Mouse (Mus musculus) cerebellum, adult 2 months (tissue): ENCODE results near the gene Dnmbp. TPM values are rescaled to one million over a fixed set of nuclear protein-coding genes. Genes with fewer than 3 reads are reported as not detected.

Experiments used
- DNase-seq, 2 experiments: peaks; one replicate each; pipeline ENCODE4 v3.0.0; 2021
- H3K27ac ChIP-seq: fragments of 200-500 bp; 2 replicates; pipeline ENCODE4 v1.5.1; 2012; ENCODE audit warnings: low read length, control low read depth, inconsistent platforms; ENCODE audit not compliant: insufficient read depth
- H3K27me3 ChIP-seq: fragments of 200-500 bp; 2 replicates; pipeline ENCODE4 v1.6.1; 2012; ENCODE audit warnings: inconsistent platforms, mild to moderate bottlenecking, low read length, moderate library complexity; ENCODE audit not compliant: control insufficient read depth, insufficient read depth
- H3K4me1 ChIP-seq: fragments of 200-500 bp; 2 replicates; pipeline ENCODE4 v1.6.1; 2011; ENCODE audit warnings: low read length; ENCODE audit not compliant: control insufficient read depth, insufficient read depth
- H3K4me3 ChIP-seq: fragments of 200-500 bp; replicated peaks from 2 replicates; pipeline ENCODE3; 2011; ENCODE audit warnings: mild to moderate bottlenecking, low read depth, low read length, control low read depth; ENCODE audit not compliant: insufficient read depth
- CTCF ChIP-seq: fragments of 200-500 bp; IDR thresholded peaks from 2 replicates; pipeline ENCODE4 v1.5.1; 2011; ENCODE audit warnings: low read depth, mild to moderate bottlenecking, control low read depth, low read length, moderate library complexity, borderline replicate concordance; ENCODE audit not compliant: insufficient read depth
- POLR2A ChIP-seq: fragments of 200-500 bp; IDR thresholded peaks from 2 replicates; pipeline ENCODE4 v1.6.1; 2011; ENCODE audit warnings: low read length, control low read depth, borderline replicate concordance; ENCODE audit not compliant: insufficient read depth
- WGBS: fragments of 180-500 bp; shearing (Covaris S2); methylation state at CpG from one replicate; pipeline ENCODE4 v1.1.7; 2018; 5-methylcytosine and 5-hydroxymethylcytosine counted together
- polyA plus RNA-seq: library from polyadenylated mRNA; depleted of rRNA; stranded (reverse); fragments of >200 nt; gene quantifications from 2 replicates; pipeline ENCODE4 v1.2.3, GENCODE M21; 2012

Dnmbp gene
- polyA plus RNA-seq, 1 experiment: 13.3 TPM

- DNase-seq: no peak
- no peaks in the 10 kb centered on the region for H3K4me1 ChIP-seq
- TF ChIP-seq POLR2A (no peak), CTCF (no peak)
- H3K27ac ChIP-seq: no peak overlapping the region
- no peaks in the 10 kb centered on the region for H3K27me3 ChIP-seq
- H3K4me3 ChIP-seq: no peak overlapping the region
- WGBS: 93% methylated on average over 8 of the region's 8 CpGs
These were observed 32.1 kb upstream of the Dnmbp start for GRCm38 (mm10) chr19:43972129-43972528.

DNA sequence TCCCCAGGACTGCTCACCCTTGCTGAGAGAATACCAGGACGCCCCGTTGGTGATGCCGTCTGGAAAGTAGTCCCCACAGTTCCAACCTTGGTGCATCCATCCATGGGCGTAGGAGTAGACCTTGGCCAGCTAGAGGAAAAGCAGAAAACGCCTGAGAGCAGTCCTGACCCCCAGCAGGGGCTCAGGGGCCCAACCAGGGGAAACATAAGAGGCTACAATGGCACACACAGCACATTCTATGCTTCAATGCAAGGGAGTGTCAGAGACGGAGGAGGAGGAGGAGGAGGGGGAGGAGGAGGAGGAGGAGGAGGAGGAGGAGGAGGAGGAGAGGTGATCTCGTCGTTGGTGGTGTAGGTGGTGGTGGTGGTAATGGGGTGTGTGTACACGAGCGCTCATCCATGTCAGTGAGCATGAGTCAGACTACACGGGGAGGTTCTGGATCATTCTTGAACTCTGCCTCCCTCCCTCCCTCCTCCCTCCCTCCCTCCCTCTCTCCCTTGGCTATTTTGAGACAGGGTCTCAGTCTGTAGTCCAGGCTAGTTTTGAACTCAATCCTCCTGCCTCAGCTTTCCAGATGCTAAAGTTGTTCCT, 28.5 kb upstream of the Dnmbp start:
- Histone ChIP-seq H3K4me3 (no peak overlapping the region), H3K4me1 (no peaks in the 10 kb centered on the region), H3K27ac (no peak overlapping the region), H3K27me3 (no peaks in the 10 kb centered on the region; the same call in 1 of the 2 replicates)
- no peak for DNase-seq
- TF ChIP-seq CTCF (no peak), POLR2A (no peak)
- WGBS: 20% methylated on average over 10 of the region's 11 CpGs

DNA sequence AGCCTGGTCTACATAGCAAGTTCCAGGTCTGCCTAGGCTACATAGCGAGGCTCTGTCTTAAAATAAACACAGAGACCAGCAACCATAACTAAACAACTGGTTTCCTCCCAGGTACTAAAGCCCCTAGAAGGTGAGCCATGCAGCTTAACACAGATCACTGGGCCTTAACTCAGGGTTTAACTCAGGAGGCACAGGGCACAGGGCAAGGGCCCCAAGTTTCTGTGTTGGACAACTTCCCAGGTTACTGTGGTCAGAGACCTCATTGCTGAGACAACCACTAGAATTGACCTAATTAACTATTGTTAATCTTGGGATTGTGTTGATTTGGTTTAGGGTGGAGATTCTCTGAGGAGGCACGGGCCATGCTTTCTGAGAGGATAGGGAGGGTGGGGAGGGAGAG, 26.5 kb upstream of the Dnmbp start:
- Histone ChIP-seq H3K4me3 (no peak overlapping the region), H3K27me3 (no peaks in the 10 kb centered on the region; the same call in 1 of the 2 replicates), H3K4me1 (no peaks in the 10 kb centered on the region), H3K27ac (no peak overlapping the region)
- TF ChIP-seq CTCF (no peak), POLR2A (no peak)
- DNase-seq: no peak
- 87% methylated on average over 2 of the region's 2 CpGs for WGBS

DNA sequence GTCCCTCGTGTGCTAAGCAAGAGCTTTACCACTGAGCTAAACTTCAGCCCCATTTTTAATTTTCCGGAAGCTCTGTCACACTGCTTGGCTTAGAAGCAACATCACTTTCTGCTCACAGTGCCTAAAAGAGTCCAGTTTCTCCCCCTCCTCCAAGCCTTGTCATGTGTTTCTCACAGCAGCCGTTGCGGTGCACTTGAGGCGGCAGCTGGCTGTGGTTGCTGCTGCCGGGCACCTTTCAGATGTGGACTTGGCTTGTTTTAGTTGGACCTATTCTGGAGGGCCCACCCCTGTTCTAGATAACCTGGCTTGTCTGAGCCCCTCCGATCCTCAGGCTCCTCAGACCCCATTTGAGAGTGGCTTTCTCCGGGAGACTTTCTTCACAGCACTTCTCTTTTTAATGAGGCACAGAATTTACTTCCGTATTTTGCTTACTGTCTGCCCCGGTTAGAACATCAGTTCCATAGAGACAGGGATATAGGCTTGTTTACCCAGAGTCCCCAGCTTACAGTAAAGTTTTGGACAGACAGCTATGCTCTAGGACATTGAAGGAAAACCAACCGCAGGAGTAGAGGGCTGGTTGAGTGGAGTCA, 25.6 kb upstream of the Dnmbp start:
- whole genome bisulfite sequencing: 83% methylated on average over 11 of the region's 11 CpGs
- no peaks in the 10 kb centered on the region for H3K4me1 ChIP-seq
- no peak overlapping the region for H3K4me3 ChIP-seq
- no peak for DNase-seq
- no peaks in the 10 kb centered on the region; the same call in 1 of the 2 replicates for H3K27me3 ChIP-seq
- H3K27ac ChIP-seq: no peak overlapping the region
- TF ChIP-seq CTCF: no peak
- no peak for TF ChIP-seq POLR2A

DNA sequence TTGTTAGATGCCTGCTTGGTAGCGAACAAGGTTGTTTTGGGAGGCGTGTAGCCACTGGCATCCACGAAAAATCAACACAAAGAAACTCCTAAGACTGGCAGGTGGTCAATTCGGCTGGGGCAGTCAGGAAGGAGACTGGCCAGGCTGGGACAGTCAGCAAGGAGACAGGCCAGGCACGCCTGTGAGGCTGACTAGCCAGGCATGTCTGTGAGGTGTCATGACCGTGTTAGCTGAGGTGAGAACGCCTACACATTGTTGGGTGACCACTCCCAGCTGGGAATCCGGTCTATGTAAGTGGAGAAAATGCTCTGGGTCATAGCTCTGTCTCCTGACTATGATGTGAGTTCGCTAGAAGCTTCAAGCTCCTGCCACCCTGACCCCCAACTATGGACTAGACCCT, 22.8 kb upstream of the Dnmbp start:
- no peak for TF ChIP-seq CTCF
- no peak for TF ChIP-seq POLR2A
- 54% methylated on average over 9 of the region's 9 CpGs for WGBS
- no peak overlapping the region for H3K27ac ChIP-seq
- no peaks in the 10 kb centered on the region; the same call in 1 of the 2 replicates for H3K27me3 ChIP-seq
- H3K4me3 ChIP-seq: no peak overlapping the region
- H3K4me1 ChIP-seq: no peaks in the 10 kb centered on the region
- DNase-seq: no peak

- 89% methylated on average over 2 of the region's 2 CpGs for WGBS
- H3K27me3 ChIP-seq: no peaks in the 10 kb centered on the region; the same call in 1 of the 2 replicates
- H3K27ac ChIP-seq: no peak overlapping the region
- no peak overlapping the region for H3K4me3 ChIP-seq
- TF ChIP-seq POLR2A (no peak), CTCF (0 out of 2 replicates have a peak, but pooled peaks have one; percentile 13)
- no peaks in the 10 kb centered on the region for H3K4me1 ChIP-seq
- DNase-seq: no peak
These were observed 21.2 kb upstream of the Dnmbp start for GRCm38 (mm10) chr19:43961185-43961584.

DNA sequence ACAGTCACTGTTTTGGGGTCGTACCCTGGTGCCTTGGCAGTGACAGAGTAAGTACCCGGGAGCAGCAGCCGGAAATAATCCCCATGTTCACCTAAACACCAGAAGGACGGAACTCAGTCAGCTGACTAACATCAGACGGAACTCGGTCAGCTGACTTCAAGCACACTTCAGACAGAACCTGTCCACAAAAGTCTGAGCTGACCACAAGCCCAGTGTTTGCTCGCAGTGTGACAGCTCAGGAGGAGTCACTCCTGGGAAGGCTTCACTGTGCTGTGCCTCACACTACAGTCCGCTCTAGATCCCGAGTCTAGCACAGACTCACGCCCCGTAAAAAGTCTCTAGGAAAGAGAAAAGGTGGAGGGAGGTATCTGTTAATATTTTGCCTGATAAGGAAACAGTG, 20.0 kb upstream of the Dnmbp start:
- 82% methylated on average over 11 of the region's 11 CpGs for WGBS
- Histone ChIP-seq H3K4me3 (no peak overlapping the region), H3K4me1 (no peaks in the 10 kb centered on the region), H3K27me3 (no peaks in the 10 kb centered on the region), H3K27ac (no peak overlapping the region)
- TF ChIP-seq CTCF (no peak), POLR2A (no peak)
- DNase-seq: no peak

DNA sequence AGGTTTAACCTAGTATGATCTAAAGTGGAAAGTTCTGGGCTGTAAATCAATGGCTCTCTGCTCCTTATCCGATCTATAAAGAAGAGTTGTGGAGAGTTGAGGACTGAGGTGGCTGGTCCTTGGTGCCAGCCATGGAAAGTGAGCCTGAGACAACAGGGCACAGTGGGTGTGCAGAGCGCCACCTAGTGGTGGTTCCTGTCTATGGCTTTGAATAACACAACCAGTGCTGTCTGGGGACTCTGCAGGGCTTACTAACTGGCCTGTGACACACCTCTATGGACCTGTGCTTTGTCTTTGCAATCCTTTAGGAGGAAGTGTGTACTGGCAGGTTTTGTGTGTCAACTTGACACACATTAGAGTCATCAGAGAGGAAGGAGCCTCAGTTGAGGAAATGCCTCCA, 19.2 kb upstream of the Dnmbp start:
- Histone ChIP-seq H3K4me1 (no peaks in the 10 kb centered on the region), H3K27ac (no peak overlapping the region), H3K27me3 (no peaks in the 10 kb centered on the region), H3K4me3 (no peak overlapping the region)
- peak; percentile 51 to 61 for DNase-seq
- WGBS: 25% methylated on average over 2 of the region's 2 CpGs
- TF ChIP-seq CTCF (peak; percentile 89), POLR2A (no peak)
